Mouse (Mus musculus): ENCODE measurements around the gene Tnfsf9. TPM values are rescaled to one million over a fixed set of nuclear protein-coding genes. Genes with fewer than 3 reads are reported as not detected.

Tnfsf9 gene
- polyA plus RNA-seq, 1 experiment from 2014 or later: 9.7 TPM

DNA sequence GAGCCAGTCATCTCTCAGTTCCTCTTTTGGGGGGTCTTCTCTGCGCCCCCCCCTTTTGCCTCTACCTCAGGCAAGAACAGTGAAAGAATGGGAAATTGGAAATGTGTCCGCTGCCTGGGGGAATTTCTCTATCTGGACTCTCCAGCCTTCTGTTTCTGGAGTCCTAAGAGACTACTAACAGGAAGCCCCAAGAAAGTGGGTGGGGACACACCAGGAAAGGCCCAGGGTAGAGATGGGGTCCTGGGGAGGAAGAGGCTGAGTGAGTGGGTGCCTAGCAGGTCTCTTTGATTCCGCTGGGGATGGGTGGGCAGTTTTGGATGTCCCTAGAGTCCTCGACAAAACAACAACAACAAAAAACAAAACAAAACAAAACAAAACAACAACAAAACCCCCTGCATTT is 629 bp upstream of the Tnfsf9 start:
- 44% methylated on average over 4 of the region's 4 CpGs for WGBS
- H3K9ac ChIP-seq (ENCODE audit: low read depth, low read length): no peak overlapping the region
- peaks cover 3% of the 10 kb centered on the region; the same call in 1 of the 2 replicates for H3K4me1 ChIP-seq (ENCODE audit: control insufficient read depth, insufficient read depth, low read length)
- H3K27ac ChIP-seq (ENCODE audit: low read length): no peak overlapping the region
- H3K27me3 ChIP-seq (ENCODE audit: control insufficient read depth, insufficient read depth, low read depth, low read length): no peaks in the 10 kb centered on the region
- H3K4me2 ChIP-seq (ENCODE audit: low read length): peak overlapping the region; percentile 76
- peak; percentile 14; the same call in 1 of the 2 replicates for ATAC-seq
- no peaks in the 10 kb centered on the region for H3K36me3 ChIP-seq (ENCODE audit: control insufficient read depth, insufficient read depth, low read length)
- H3K9me3 ChIP-seq (replicated peaks; ENCODE audit: control insufficient read depth, low read length, poor library complexity, severe bottlenecking): no peaks in the 10 kb centered on the region
- peak overlapping the region; percentile 65 for H3K4me3 ChIP-seq (ENCODE audit: low read depth, low read length)

DNA sequence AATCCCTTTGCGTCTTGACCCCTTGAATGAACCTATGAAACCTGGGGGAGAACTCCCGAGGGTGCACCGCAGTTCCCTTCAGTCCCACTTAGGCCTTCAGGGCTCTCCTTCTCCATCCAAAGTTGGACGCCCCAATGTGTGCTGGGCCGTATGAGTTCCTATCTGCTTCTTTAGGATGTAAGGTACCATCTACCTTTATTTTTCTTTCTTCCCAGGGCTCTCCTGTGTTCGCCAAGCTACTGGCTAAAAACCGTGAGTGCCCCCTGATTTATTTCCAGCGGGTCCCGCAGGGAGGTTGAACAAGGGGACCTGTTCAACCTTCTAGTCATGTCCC is 877 bp downstream of the Tnfsf9 start:
- H3K36me3 ChIP-seq (ENCODE audit: control insufficient read depth, insufficient read depth, low read length): no peaks in the 10 kb centered on the region

DNA sequence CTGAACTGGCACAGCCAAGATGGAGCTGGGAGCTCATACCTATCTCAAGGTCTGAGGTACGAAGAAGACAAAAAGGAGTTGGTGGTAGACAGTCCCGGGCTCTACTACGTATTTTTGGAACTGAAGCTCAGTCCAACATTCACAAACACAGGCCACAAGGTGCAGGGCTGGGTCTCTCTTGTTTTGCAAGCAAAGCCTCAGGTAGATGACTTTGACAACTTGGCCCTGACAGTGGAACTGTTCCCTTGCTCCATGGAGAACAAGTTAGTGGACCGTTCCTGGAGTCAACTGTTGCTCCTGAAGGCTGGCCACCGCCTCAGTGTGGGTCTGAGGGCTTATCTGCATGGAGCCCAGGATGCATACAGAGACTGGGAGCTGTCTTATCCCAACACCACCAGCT is 1.9 kb downstream of the Tnfsf9 start:
- H3K4me2 ChIP-seq (ENCODE audit: low read length): no peak overlapping the region
- H3K9me3 ChIP-seq (replicated peaks; ENCODE audit: control insufficient read depth, low read length, poor library complexity, severe bottlenecking): no peaks in the 10 kb centered on the region
- peaks cover 3% of the 10 kb centered on the region; the same call in 1 of the 2 replicates for H3K4me1 ChIP-seq (ENCODE audit: control insufficient read depth, insufficient read depth, low read length)
- H3K4me3 ChIP-seq (ENCODE audit: low read depth, low read length): no peak overlapping the region
- ATAC-seq: no peak
- H3K9ac ChIP-seq (ENCODE audit: low read depth, low read length): no peak overlapping the region
- H3K36me3 ChIP-seq (ENCODE audit: control insufficient read depth, insufficient read depth, low read length): no peaks in the 10 kb centered on the region
- H3K27ac ChIP-seq (ENCODE audit: low read length): no peak overlapping the region
- 87% methylated on average over 5 of the region's 5 CpGs for WGBS
- H3K27me3 ChIP-seq (ENCODE audit: control insufficient read depth, insufficient read depth, low read depth, low read length): no peaks in the 10 kb centered on the region

More for the DNA sequence above, 877 bp downstream of the Tnfsf9 start:
- ATAC-seq: no peak
- Histone ChIP-seq H3K9ac (ENCODE audit: low read depth, low read length) (peak overlapping the region; percentile 80), H3K27ac (ENCODE audit: low read length) (no peak overlapping the region), H3K4me3 (ENCODE audit: low read depth, low read length) (peak overlapping the region; percentile 65), H3K27me3 (ENCODE audit: control insufficient read depth, insufficient read depth, low read depth, low read length) (no peaks in the 10 kb centered on the region), H3K9me3 (replicated peaks; ENCODE audit: control insufficient read depth, low read length, poor library complexity, severe bottlenecking) (no peaks in the 10 kb centered on the region), H3K4me2 (ENCODE audit: low read length) (peak overlapping the region; percentile 76), H3K4me1 (ENCODE audit: control insufficient read depth, insufficient read depth, low read length) (peaks cover 3% of the 10 kb centered on the region; the same call in 1 of the 2 replicates)
- WGBS: 3% methylated on average over 9 of the region's 9 CpGs

GRCm38 (mm10) chr17:57108040-57108665 is 3.0 kb downstream of the Tnfsf9 start:
- Histone ChIP-seq H3K36me3 (ENCODE audit: control insufficient read depth, insufficient read depth, low read length) (no peaks in the 10 kb centered on the region), H3K4me1 (ENCODE audit: control insufficient read depth, insufficient read depth, low read length) (peaks cover 3% of the 10 kb centered on the region; the same call in 1 of the 2 replicates), H3K9ac (ENCODE audit: low read depth, low read length) (no peak overlapping the region), H3K9me3 (replicated peaks; ENCODE audit: control insufficient read depth, low read length, poor library complexity, severe bottlenecking) (no peaks in the 10 kb centered on the region), H3K4me3 (ENCODE audit: low read depth, low read length) (no peak overlapping the region), H3K4me2 (ENCODE audit: low read length) (no peak overlapping the region), H3K27ac (ENCODE audit: low read length) (no peak overlapping the region), H3K27me3 (ENCODE audit: control insufficient read depth, insufficient read depth, low read depth, low read length) (no peaks in the 10 kb centered on the region)
- no peak for ATAC-seq
- WGBS: 93% methylated on average over 7 of the region's 7 CpGs

DNA sequence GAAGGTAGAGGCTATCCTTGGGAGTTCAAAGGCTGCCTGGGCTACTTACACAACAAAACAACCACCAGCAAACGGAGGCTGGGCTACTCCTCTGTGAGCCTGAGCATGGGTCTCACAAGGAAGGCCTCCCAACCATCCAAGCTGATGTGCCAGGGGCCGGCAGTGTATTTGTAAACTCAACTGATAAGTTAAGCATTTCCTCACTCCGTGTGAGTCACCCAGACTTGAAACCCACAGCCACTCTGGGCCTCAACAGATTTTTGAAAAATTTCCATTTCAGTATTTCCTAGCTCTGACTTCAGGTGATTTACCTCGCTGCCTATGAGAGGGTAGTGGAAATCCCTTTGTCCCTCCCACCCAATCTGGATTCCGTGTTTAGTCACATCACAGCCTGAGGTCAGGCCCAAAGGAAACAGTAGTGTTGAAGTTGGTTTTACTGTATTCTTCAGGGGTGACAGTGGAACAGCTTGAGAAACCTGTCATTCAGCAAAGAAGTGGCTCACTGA is 3.6 kb downstream of the Tnfsf9 start:
- no peak for ATAC-seq
- H3K4me2 ChIP-seq (ENCODE audit: low read length): no peak overlapping the region
- WGBS: 56% methylated on average over 5 of the region's 5 CpGs
- peaks cover 3% of the 10 kb centered on the region; the same call in 1 of the 2 replicates for H3K4me1 ChIP-seq (ENCODE audit: control insufficient read depth, insufficient read depth, low read length)
- no peaks in the 10 kb centered on the region for H3K36me3 ChIP-seq (ENCODE audit: control insufficient read depth, insufficient read depth, low read length)
- no peak overlapping the region for H3K4me3 ChIP-seq (ENCODE audit: low read depth, low read length)
- H3K9me3 ChIP-seq (replicated peaks; ENCODE audit: control insufficient read depth, low read length, poor library complexity, severe bottlenecking): no peaks in the 10 kb centered on the region
- no peak overlapping the region for H3K27ac ChIP-seq (ENCODE audit: low read length)
- no peak overlapping the region for H3K9ac ChIP-seq (ENCODE audit: low read depth, low read length)
- no peaks in the 10 kb centered on the region for H3K27me3 ChIP-seq (ENCODE audit: control insufficient read depth, insufficient read depth, low read depth, low read length)

DNA sequence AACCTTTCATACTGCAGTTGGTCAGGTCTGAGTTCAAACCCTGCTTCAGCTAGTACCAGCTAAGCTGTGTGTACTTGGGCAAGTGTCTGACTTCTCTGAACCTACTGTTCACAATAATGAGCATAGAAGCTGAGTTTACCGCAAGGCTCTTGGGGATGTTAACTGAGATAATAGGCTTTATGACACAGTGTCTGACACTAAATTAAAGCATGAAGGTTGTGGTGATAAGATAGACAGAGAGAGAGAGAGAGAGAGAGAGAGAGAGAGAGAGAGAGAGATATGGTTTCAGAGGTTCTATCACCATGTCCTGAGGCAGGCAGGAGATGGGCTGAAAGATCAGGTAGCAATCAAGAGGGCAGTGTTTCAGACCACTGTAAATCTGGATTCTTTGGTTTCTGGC is 4.9 kb downstream of the Tnfsf9 start:
- Histone ChIP-seq H3K4me2 (ENCODE audit: low read length) (no peak overlapping the region), H3K4me3 (ENCODE audit: low read depth, low read length) (no peak overlapping the region), H3K27me3 (ENCODE audit: control insufficient read depth, insufficient read depth, low read depth, low read length) (no peaks in the 10 kb centered on the region), H3K36me3 (ENCODE audit: control insufficient read depth, insufficient read depth, low read length) (no peaks in the 10 kb centered on the region), H3K9ac (ENCODE audit: low read depth, low read length) (no peak overlapping the region), H3K27ac (ENCODE audit: low read length) (no peak overlapping the region), H3K9me3 (replicated peaks; ENCODE audit: control insufficient read depth, low read length, poor library complexity, severe bottlenecking) (no peaks in the 10 kb centered on the region), H3K4me1 (ENCODE audit: control insufficient read depth, insufficient read depth, low read length) (no peaks in the 10 kb centered on the region; the same call in 1 of the 2 replicates)
- WGBS: 83% methylated on average over 1 of the region's 1 CpGs
- ATAC-seq: no peak

- ATAC-seq: no peak
- Histone ChIP-seq H3K9ac (ENCODE audit: low read depth, low read length) (no peak overlapping the region), H3K4me1 (ENCODE audit: control insufficient read depth, insufficient read depth, low read length) (no peaks in the 10 kb centered on the region), H3K27ac (ENCODE audit: low read length) (no peak overlapping the region), H3K4me2 (ENCODE audit: low read length) (no peak overlapping the region), H3K9me3 (replicated peaks; ENCODE audit: control insufficient read depth, low read length, poor library complexity, severe bottlenecking) (no peaks in the 10 kb centered on the region), H3K4me3 (ENCODE audit: low read depth, low read length) (no peak overlapping the region), H3K27me3 (ENCODE audit: control insufficient read depth, insufficient read depth, low read depth, low read length) (no peaks in the 10 kb centered on the region), H3K36me3 (ENCODE audit: control insufficient read depth, insufficient read depth, low read length) (no peaks in the 10 kb centered on the region)
- 91% methylated on average over 10 of the region's 10 CpGs for WGBS
These were observed 7.8 kb downstream of the Tnfsf9 start for GRCm38 (mm10) chr17:57112768-57113474.

- no peak for ATAC-seq
- Histone ChIP-seq H3K36me3 (ENCODE audit: control insufficient read depth, insufficient read depth, low read length) (no peaks in the 10 kb centered on the region), H3K4me2 (ENCODE audit: low read length) (no peak overlapping the region), H3K4me3 (ENCODE audit: low read depth, low read length) (no peak overlapping the region), H3K9ac (ENCODE audit: low read depth, low read length) (no peak overlapping the region), H3K9me3 (replicated peaks; ENCODE audit: control insufficient read depth, low read length, poor library complexity, severe bottlenecking) (no peaks in the 10 kb centered on the region), H3K27ac (ENCODE audit: low read length) (no peak overlapping the region), H3K27me3 (ENCODE audit: control insufficient read depth, insufficient read depth, low read depth, low read length) (no peaks in the 10 kb centered on the region; the same call in 1 of the 2 replicates), H3K4me1 (ENCODE audit: control insufficient read depth, insufficient read depth, low read length) (no peaks in the 10 kb centered on the region)
- 79% methylated on average over 2 of the region's 2 CpGs for WGBS
These were observed 11.7 kb downstream of the Tnfsf9 start for GRCm38 (mm10) chr17:57116801-57117200.

Data from midbrain, embryonic 16.5 days (tissue).